Mouse (Mus musculus): ENCODE measurements around the gene Scamp2.

- TF ChIP-seq POLR2A (IDR thresholded peaks at IDR 0.05; ENCODE audit: borderline replicate concordance, insufficient read depth, low read length) = no peak
- no peak for TF ChIP-seq CTCF (IDR thresholded peaks at IDR 0.05; ENCODE audit: borderline replicate concordance, insufficient read depth, low read depth, low read length)
Measured at GRCm38 (mm10) chr9:57617556-57618169, 56.9 kb downstream of the Scamp2 start.
